Mouse (Mus musculus): Measurements from ENCODE around the gene Knstrn.

The Knstrn gene

DNA sequence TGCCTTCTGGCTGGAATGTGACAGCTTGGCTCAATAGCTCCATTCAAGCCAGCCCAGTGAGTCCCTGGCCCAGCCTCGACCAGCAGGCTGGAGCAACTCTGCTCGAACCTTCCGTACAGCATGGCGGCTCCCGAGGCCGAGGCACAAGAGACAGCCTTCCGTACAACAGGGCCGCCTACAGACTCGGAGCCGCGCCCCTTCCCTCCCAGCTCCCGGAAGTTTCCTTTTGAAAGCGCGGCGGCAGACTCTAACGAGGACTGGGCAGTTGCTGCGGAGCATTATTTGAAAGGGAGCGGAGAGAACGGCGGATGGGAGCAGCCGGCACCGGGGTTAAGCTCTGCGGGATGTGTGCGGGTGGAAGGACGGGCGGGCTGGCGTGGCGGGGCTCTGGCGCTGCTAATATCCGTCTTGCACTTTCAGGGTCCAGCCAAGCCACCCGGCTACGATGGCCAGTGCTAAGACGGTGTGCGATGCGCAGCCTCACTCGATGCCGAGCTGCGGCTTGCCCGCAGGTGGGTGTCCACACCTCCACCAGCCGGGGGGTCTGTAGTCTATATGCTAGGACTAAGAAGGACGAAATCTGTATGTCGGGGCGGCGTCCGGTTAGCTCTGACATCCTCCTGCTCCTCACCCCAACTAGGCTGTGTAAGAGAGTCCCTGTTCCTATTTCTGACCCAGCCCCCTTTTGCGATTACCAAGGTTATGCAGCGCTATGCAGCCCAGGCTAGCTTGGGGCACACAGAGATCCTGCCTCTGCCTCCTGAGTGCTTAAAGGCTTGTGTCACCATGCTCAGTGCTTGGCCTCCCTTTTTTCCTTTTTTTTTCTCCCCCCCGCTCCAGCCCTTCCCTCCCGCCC, at the start of gene Knstrn:
Gene Knstrn (plus strand): TSS at position 23 of the 856 bp plus-strand sequence.
- in situ Hi-C loops (cut with MboI; ENCODE audit: low sequenced_read_pairs): no loop called here

GRCm38 (mm10) chr2:118764094-118764831, 49.5 kb upstream of the Knstrn start:
- in situ Hi-C loops (cut with MboI; ENCODE audit: low sequenced_read_pairs): loop anchor here (5.0 to 10.0 kb wide), 3 partner anchors 113 to 211 kb away; no protein-coding TSS in a partner anchor

DNA sequence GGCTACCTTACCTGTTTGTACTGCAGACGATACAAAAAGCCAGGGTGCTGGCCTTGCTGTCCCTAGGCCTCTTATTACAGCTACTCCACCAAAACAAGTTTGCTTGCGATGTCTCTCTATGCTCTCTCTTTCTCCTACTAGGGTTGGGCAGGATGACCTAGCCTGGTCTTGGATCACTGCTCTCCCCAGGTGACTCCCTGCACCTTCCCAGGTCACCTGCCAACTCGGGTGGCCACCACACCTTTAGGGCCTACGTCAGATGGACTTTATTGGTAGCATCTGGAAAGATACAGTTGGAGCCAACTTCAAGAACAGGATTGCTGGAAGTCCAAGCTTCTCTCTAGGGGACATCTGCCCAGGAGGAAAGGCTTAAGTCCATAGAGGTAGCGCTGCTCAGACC, 48.9 kb upstream of the Knstrn start:
- in situ Hi-C loops (cut with MboI; ENCODE audit: low sequenced_read_pairs): loop anchor here (5.0 to 10.0 kb wide), 3 partner anchors 112 to 210 kb away; no protein-coding TSS in a partner anchor

- in situ Hi-C loops (cut with MboI; ENCODE audit: low sequenced_read_pairs): loop anchor here (10.0 kb wide), 1 partner anchor 208 kb away; no protein-coding TSS in a partner anchor
Observed at GRCm38 (mm10) chr2:118766041-118767033, 47.5 kb upstream of the Knstrn start.

- in situ Hi-C loops (cut with MboI; ENCODE audit: low sequenced_read_pairs): no loop called here
Observed at GRCm38 (mm10) chr2:118772158-118772874, 41.5 kb upstream of the Knstrn start, which contains the start of gene Phgr1. Phgr1 (plus strand) TSS chr2:118772769.

DNA sequence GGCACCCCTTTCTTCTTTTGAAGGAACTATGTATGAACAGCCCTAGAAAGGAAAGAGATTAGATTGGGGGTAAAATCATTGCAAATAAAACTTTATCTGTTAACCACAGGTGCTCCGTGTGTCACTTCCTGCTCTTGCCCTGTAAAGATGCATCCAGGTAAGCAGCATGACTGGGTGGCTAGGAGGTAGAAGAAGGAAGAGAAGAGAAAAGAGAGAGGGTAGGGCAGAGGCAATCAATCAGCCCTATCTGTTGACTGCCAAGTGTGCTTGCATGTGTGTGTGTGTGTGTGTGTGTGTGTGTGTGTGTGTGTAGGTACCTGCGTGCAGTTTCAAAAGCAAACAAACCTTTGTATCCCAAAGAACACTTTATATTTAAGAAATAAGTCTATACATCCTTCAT, 39.3 kb upstream of the Knstrn start:
- in situ Hi-C loops (cut with MboI; ENCODE audit: low sequenced_read_pairs): no loop called here

DNA sequence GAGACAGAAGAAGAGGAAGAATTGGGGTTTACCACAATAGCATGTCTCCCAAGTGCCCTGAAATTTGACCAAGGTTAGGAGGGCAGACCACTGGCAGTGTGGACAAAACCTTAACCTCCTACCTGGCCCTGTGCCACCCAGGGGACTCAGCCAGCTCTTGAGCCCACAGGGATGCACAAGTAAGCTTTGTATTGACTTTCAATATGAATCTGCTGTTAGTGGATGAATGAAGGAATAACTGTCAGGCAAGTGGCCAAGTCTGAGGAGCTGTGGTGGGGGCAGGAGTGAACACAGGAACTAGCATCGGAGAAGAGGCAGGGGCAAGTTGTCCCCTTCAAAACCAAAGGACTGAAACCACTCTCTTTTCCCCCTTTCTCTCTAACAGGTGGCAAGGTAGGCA, 38.4 kb upstream of the Knstrn start:
- in situ Hi-C loops (cut with MboI; ENCODE audit: low sequenced_read_pairs): no loop called here

- in situ Hi-C loops (cut with MboI; ENCODE audit: low sequenced_read_pairs): no loop called here
Observed at GRCm38 (mm10) chr2:118775846-118776245, 38.0 kb upstream of the Knstrn start.

GRCm38 (mm10) chr2:118776295-118776694, 37.5 kb upstream of the Knstrn start:
- in situ Hi-C loops (cut with MboI; ENCODE audit: low sequenced_read_pairs): no loop called here

DNA sequence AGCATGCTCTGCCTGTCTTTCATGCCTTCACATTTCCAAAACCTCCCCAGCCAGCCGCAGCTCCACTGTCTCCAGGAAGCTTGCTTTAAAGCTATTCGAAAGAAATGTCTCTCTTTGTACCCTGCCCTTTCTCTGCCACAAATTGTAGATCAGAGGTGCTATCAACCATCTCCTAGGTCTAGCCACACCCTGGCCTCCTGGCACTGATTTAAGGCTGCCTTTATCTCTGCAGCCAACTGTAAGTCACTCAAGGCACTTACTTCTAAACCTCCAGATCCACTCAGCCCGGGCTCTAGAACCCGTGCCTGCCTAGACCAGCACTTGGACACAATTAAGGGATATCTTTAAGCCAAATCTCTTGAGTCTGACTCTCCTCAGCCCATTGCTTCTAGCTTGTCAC, 35.4 kb upstream of the Knstrn start:
- in situ Hi-C loops (cut with MboI; ENCODE audit: low sequenced_read_pairs): no loop called here

DNA sequence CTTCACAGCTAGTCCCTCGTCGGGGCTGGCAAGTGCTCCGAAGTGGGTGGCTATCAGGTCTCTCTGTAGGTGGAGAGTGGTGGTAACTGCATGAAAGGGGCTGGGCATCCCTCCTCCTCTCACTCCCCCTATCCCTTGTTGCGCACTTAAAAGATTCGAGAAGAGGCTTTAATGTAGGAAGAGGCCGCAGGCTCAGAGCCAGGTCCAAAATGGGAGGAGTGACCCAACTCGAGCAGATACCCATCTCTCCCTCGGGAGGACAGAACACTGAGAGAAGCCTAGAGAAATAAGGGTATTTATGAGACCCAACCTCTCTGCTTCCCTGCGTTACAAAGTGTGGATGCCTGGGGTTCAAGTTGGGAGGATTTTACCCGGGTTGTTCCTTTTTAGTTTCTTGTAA, 34.7 kb upstream of the Knstrn start:
- in situ Hi-C loops (cut with MboI; ENCODE audit: low sequenced_read_pairs): no loop called here

DNA sequence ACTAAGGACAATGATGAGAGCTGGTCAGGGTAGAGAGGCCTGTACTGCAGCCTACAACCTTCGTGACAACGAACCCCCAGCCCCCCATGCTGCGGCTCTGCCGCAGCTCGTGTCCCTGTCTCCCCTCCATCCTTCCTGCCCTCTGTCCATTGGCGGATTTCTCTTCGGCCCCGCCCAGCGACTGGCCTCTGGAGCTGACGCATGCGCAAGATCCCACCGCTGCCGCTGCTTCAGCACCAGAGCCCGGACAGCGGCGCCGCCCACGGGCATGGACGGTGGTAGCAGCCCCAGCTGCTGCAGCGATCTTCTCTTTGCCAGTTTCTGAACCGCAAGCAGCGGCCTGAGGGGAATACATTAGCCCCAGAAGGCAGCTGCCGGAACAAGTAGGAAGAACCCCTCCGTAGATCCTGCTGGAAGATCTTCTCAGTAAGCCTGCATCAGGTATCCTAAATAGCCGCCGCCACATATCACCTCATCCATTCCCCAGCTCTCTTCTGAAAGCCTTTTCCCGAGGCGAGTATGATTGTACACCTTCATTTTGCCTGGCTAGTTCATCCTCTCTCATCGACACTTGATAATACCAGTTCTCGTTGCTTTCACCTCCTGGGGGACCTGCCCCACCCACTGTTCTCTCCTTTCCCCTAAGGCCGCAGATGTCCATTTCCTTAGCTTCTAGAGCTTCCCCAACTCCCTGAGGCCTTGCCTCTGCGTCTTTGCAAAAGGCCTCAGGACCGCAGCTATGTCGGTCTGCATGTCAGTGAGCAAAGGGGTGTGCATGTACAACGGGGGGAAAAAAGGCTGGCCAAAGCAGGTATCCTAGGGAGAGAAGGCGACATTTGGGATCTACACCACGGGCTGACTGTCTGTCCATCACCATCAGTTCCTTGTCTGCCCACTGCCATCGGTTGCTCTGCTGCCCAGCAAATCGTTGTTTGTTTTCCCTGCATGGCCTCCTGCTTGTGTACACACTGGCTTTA, 34.0 kb upstream of the Knstrn start, which contains the start of gene Disp2:
Gene Disp2 (plus strand): TSS at position 216 of the 977 bp plus-strand sequence.
- in situ Hi-C loops (cut with MboI; ENCODE audit: low sequenced_read_pairs): no loop called here

- in situ Hi-C loops (cut with MboI; ENCODE audit: low sequenced_read_pairs): no loop called here
Observed at GRCm38 (mm10) chr2:118781115-118781514, 32.7 kb upstream of the Knstrn start.

GRCm38 (mm10) chr2:118782303-118782702, 31.5 kb upstream of the Knstrn start:
- in situ Hi-C loops (cut with MboI; ENCODE audit: low sequenced_read_pairs): no loop called here

- in situ Hi-C loops (cut with MboI; ENCODE audit: low sequenced_read_pairs): no loop called here
Observed at GRCm38 (mm10) chr2:118783093-118783492, 30.7 kb upstream of the Knstrn start.

- in situ Hi-C loops (cut with MboI; ENCODE audit: low sequenced_read_pairs): no loop called here
Observed at GRCm38 (mm10) chr2:118783663-118784062, 30.1 kb upstream of the Knstrn start.

GRCm38 (mm10) chr2:118786525-118786924, 27.3 kb upstream of the Knstrn start:
- in situ Hi-C loops (cut with MboI; ENCODE audit: low sequenced_read_pairs): no loop called here

DNA sequence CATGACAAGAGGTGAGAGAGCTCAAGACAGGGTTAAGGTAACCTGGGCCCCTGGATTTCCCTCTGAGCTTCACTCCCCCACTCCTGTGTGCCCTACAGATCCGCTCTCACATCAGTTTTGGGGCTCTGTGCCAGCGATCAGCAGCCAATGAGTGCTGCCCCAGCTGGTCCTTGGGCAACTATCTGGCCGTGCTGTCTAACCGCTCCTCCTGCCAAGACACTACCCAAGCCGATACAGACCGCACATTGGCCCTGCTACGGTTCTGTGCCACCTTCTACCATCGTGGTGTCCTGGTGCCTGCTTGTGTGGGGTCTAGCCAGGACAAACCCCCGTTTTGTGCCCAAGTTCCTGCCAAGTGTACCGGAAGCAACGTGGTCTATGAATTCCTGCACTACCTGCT, 24.3 kb upstream of the Knstrn start:
- in situ Hi-C loops (cut with MboI; ENCODE audit: low sequenced_read_pairs): no loop called here

- in situ Hi-C loops (cut with MboI; ENCODE audit: low sequenced_read_pairs): no loop called here
Observed at GRCm38 (mm10) chr2:118790221-118790550, 23.6 kb upstream of the Knstrn start.

All from CH12F3 (cell line).